Mouse (Mus musculus): ENCODE measurements around the gene Abca2.
A peak's percentile ranks its signal among the peaks of the same experiment; 100 is the strongest.

The Abca2 gene

DNA sequence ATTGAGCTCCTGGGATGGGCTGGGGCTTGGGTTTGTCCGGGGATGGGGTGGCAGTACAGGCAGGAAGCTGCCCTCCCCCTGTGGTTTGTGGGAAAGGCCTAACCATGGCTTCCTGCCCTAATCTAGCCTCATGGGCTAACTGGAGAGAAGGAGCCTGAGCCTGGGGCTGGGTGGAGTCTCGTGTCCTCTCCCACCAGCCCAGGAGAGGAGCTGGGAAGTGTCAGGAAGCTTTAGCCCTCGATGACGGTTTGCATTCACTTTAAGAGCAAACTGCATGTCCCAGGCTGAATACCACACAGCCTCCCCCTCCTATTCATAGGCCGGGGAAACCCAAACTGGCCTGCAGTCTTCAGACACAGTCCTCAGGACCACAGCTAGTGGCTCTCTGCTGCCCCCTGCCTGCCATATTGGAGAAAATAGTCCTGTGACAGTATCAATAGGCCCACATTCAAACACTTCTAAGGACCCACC, 1.7 kb upstream of the Abca2 start:
- peak; percentile 81 for DNase-seq

DNA sequence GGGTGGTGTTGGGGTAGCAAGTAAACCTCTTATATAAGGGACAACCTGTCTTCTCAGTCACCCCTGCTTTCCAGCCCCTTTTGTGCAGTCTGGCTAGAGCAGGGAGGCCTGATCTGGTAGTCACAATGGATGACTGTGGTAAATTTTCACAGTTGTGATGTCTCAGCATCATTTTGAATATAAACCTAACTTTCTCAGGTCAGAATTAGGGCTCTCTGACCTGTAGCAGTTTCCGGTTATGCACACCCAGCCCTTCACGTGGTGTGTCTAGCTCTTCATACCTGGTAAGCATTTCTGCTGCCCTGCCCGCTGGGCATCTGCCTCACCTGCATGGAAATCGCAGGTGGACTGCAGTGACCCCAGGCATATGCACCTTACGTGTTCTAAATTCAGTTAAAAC, 1.2 kb upstream of the Abca2 start:
- no peak for DNase-seq

DNA sequence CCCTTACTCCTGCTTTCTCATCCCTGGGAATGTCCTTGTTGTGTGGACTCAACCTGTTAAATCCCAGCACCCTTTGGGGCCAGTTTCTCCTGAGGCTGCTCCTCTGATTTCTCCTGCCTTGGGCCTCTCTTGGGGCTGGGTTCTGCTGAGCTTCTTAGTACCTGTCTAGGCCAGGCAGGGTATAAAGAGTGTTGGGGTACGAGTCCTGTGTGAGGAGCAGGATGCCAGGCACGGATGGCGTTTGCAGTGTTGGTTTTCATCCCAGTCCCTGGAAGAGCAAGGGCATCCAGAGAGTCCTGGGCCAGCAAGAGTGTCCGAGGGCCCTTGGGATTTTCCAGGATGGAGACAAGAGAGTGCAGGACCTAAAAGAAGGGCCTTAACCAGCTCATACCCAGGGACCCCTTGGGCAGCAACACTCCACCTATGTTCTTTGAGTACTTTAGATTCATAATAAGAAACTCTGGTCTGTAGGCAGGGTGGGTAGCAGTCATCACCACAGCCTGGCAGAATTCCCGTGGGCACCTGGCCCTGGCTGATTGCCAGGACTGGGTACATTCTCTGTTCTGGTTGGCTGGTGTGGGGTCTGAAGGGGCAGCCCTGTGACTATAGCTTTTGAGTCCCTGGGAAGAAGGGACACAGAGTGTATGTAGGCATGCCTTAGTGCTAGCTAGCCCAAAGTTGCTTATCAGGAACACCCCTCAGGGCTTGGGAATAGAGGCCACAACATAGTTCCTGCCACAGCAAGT, 1.1 kb downstream of the Abca2 start:
- no peak for DNase-seq

- DNase-seq, result peak; percentile 2
Observed at GRCm38 (mm10) chr2:25430395-25431233, 2.1 kb downstream of the Abca2 start.

GRCm38 (mm10) chr2:25431308-25431855, 2.9 kb downstream of the Abca2 start:
- DNase-seq, result peak; percentile 3

DNA sequence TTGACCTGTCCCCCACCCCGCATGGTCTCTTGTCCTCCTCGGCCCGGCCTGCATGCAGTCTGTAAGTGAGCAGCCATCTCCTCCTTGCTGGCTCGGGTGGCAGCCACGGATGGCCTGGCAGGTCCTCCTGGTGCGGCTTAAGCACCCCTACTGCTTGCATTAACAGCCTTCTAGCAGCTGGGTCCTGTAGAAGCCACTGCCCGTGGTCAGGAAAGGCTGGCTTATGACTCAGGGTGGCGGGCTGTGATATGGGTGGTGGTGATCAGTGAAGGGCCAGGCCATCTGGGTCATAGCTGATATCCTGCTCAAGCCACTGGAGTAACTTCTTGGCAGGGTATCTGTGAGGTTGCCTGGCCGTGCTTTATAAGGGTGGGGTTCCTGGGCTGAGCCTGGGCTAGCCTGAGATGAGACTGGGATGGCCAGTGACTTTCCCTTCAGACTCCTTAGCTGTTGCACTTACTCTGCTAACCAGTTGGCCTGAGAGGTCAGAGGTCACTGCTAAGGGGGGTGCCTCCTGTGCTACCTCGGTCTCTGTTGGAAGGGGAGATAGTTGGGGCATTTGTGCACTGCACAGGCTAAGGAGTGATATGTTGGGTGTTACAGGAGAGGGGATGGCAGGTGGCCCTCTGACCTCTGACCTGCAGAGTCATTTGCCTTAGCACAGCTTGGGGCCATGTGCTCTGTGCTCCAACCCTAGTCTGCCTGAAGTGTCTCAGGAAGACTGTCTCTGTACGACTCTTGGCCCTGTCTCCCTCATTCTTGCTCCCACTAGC, 4.0 kb downstream of the Abca2 start:
- DNase-seq, result peak; percentile 5

- no peak for DNase-seq
Observed at GRCm38 (mm10) chr2:25433101-25433500, 4.6 kb downstream of the Abca2 start.

DNA sequence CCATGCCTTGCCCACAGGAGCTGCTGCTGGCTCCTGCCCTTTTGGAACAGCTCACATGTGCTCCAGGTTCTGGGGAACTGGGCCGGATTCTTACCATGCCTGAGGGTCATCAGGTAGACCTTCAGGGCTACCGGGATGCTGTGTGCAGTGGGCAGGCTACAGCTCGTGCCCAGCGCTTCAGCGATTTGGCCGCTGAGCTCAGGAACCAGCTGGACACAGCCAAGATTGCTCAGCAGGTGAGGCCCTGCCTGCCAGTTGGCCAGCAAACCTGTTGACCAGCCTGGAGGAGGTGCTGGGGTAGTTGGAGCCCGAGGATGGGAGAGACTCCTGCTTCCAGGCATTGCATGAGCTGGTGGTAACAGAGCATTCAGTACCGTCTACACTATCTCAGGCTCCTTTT, 5.8 kb downstream of the Abca2 start:
- DNase-seq, result peak; percentile 2

DNA sequence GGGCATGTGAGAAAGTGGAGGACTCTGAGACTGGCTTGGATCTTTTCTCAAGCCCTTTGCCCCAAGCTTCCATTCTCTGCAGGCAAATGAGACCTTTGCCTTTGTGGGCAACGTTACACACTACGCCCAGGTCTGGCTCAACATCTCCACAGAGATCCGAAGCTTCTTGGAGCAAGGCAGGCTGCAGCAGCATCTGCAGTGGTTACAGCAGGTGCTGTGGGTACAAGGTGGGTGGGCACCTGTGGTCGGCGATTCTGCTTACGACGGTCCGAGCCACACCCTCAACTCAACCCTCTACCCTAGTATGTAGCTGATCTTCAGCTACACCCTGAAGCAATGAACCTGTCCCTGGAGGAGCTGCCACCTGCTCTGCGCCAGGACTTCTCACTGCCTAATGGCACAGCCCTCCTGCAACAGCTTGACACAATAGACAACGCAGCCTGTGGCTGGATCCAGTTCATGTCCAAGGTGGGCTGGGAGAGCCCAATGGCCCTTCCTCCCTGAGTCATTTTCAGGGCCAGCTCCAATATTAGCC, 7.8 kb downstream of the Abca2 start:
- no peak for DNase-seq

DNA sequence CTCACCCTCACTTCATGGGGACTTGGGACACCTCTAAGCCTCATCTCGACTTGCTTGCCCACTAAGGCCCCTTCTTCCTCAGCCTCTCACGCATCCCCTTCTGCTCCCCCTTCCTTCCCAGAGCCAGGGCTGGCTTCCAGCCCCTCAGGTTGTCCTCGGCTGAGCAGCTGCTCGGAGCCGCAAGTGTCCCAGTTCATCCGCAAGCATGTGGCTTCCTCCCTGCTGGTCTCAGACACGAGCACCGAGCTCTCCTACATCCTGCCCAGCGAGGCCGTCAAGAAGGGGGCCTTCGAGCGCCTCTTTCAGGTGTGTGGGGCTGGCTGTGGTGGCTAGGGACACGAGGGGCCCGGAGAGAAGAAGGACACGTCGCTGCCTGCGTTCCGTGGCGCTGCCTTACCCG, 12.6 kb downstream of the Abca2 start:
- no peak for DNase-seq

- DNase-seq, result no peak
Observed at GRCm38 (mm10) chr2:25442682-25443081, 14.2 kb downstream of the Abca2 start.

DNA sequence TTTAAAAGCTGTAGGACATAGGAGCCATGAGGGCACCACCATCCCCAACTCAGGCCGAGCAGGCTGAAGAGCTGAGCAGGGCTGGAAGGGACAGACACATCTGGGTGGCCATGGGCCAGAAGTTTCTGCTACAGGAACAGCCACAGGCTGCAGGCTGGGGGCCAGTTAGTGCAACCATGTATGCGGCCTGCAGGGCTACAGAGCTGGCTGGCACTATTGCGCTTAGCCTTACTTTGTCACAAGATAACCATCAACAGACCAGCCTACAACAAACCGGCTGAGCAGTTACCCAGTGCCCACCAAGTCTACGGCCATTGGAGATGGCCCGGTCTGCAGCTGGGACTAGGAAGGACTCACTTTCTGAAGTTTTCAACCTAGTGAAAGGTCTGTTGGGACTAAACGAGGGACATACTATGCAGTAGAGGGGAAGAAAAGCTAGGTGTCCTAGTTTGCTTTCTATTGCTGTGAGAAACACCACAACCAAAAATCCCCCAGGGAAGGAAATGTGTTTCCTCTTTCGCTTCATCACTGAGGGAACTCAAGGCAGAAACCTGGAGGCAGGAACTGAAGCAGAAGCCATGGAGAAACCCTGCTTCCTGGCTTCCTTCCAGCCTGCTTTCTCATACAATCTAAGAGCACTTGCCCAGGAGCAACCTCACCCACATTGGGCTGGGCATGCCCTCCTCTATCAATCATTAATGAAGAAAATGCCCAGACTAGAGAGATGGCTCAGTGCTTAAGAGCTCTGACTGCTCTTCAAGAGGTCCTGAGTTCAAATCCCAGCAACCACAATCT, 22.5 kb downstream of the Abca2 start:
- no peak for DNase-seq

- DNase-seq, result no peak
Observed at GRCm38 (mm10) chr2:25452951-25453350, 24.4 kb downstream of the Abca2 start.

DNA sequence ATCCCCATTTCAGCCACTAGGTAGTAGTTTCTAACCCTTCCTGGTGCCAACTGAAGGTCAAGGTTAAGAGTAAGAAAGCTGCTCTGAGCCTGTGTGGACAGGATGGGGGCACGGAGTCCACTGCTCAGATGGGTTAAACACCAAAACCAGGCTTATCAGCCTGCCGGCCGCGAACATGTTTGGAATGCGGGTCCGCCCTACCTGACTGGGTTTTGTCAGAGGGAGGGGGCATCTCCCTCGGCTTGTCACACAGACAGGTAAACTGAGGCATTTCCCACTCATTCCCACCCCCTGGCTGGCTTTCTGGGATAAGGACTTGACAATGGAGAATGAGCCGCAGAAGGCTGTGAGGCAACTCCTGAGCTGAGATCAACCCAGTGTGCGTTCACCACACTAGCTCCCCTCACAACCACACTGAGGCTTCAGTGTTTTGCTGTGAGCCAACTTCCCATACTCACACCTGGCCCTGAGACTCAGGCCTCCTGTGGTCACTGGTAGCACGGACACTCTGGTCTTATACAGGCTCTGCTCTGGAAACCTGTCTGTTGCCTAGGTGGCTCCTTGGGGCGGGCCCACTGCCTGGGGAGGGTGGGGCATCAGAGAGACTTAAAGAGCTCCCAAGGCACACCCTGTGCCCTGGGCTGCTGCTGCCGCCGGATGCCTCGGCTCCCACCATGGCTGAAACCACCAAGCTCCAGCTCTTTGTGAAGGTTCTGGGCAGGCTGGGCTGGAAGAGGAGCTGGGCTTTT, 27.9 kb downstream of the Abca2 start, which contains the start of gene Clic3:
Clic3 (plus strand) TSS at position 634 of the 749 bp plus-strand sequence.
- DNase-seq, result peak; percentile 21

DNA sequence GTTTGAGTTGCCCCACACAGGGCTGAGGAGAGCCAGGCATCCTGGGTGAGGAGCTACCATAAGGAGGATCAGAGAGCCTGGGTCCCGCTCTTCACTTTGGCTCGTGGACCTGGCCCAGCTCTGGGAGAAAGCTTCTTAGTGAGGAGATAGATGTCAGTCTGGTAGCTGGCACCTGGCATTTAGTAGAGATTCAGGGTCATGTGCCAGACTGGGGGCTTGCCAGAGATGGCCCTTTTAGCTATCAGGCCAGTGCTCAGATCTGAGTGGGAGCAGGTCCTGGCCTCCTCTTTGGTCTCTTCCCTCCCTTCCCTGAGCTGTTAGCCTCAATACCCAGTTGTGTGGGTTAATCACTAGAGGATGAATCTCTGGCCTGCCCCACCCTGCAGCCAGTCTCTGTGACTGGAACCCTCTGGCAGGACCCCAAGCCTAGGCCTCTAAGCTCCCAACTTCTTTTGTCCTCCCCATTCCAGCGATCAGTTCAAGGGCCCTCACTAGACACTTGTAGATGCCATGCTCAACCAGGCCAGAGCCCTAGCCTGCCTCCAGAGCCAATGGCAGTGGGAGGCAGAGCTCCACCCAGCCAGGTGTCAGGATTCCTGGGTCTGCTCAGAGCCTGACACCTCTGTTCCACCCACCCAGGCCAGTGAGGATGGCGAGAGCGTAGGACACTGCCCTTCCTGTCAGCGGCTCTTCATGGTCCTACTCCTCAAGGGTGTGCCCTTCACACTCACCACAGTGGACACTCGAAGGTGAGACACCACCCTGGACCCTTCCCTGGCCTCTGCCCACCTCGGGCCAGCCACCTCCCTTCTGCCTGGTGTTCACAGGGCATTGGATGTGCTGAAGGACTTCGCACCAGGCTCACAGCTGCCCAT, 28.8 kb downstream of the Abca2 start:
- DNase-seq, result no peak

- DNase-seq, result no peak
Observed at GRCm38 (mm10) chr2:25458911-25459310, 30.4 kb downstream of the Abca2 start.

- no peak for DNase-seq
Observed at GRCm38 (mm10) chr2:25460135-25460534, 31.6 kb downstream of the Abca2 start.

GRCm38 (mm10) chr2:25460551-25461309, 32.2 kb downstream of the Abca2 start, which contains the start of gene Paxx:
Gene Paxx (minus strand): TSS chr2:25461094.
- peak; percentile 94 for DNase-seq

GRCm38 (mm10) chr2:25461407-25461806, 32.9 kb downstream of the Abca2 start:
- no peak for DNase-seq
